Mouse (Mus musculus): Measurements from ENCODE around the gene Fgr. TPM values are rescaled to one million over a fixed set of nuclear protein-coding genes. Genes with fewer than 3 reads are reported as not detected.

The Fgr gene
- polyA plus RNA-seq, 1 experiment from 2014 or later: 0.23 TPM

DNA sequence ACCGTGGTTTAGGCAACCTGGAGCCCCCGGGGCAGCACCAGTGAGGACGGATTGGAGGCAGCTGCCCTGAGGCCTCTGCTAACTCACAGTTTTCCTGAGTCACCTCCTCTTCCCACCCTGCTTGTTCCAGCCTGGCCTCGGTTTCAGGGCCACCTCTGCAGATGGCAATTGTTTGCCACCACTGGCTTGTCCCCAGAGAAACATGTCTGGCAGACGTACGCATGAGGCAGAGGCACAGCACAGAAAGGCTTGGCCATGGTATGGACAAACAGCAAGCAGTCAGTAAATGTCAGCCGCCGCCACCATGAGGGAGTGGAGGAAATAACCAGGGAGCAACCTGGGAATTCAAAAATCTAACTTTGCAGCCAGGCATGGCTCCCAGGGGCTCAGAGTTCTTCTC is 30.8 kb upstream of the Fgr start:
- WGBS: 56% methylated on average over 8 of the region's 8 CpGs
- H3K4me2 ChIP-seq (ENCODE audit: low read length): no peak overlapping the region
- H3K4me1 ChIP-seq (ENCODE audit: control insufficient read depth, insufficient read depth, low read length): peaks cover 8% of the 10 kb centered on the region
- no peak for ATAC-seq
- H3K27ac ChIP-seq (ENCODE audit: low read depth, low read length): no peak overlapping the region
- DNase-seq (ENCODE audit: low spot score): no peak
- H3K4me3 ChIP-seq (ENCODE audit: low read depth, low read length): no peak overlapping the region
- H3K9ac ChIP-seq (ENCODE audit: low read length): no peak overlapping the region
- no peaks in the 10 kb centered on the region for H3K36me3 ChIP-seq (ENCODE audit: control insufficient read depth, insufficient read depth, low read length)
- no peaks in the 10 kb centered on the region for H3K27me3 ChIP-seq (replicated peaks; ENCODE audit: control insufficient read depth, insufficient read depth, low read length)
- no peaks in the 10 kb centered on the region for H3K9me3 ChIP-seq (replicated peaks; ENCODE audit: control insufficient read depth, low read length)

DNA sequence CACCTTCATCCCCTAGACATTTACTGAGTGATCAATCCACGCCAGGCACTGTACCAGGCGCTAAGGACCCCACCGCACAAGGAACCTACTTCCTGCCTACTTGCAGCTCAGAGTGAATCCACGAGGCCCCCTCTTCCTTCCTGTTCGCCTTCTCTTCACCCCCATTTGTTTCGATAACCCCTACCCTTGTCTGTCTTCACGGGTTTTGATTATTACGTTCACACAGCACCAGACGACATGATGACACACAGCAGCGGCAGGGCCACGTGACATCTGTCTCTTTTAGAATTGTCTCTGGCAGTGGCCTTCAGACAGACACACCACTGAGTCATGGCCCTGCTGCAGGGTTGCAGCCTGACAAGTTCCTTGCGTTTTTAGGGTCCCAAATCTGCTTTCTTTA is 29.8 kb upstream of the Fgr start:
- 83% methylated on average over 12 of the region's 12 CpGs for WGBS
- Histone ChIP-seq H3K27me3 (replicated peaks; ENCODE audit: control insufficient read depth, insufficient read depth, low read length) (no peaks in the 10 kb centered on the region), H3K4me3 (ENCODE audit: low read depth, low read length) (no peak overlapping the region), H3K9me3 (replicated peaks; ENCODE audit: control insufficient read depth, low read length) (no peaks in the 10 kb centered on the region), H3K27ac (ENCODE audit: low read depth, low read length) (no peak overlapping the region), H3K36me3 (ENCODE audit: control insufficient read depth, insufficient read depth, low read length) (no peaks in the 10 kb centered on the region), H3K9ac (ENCODE audit: low read length) (no peak overlapping the region), H3K4me2 (ENCODE audit: low read length) (no peak overlapping the region), H3K4me1 (ENCODE audit: control insufficient read depth, insufficient read depth, low read length) (peaks cover 8% of the 10 kb centered on the region)
- ATAC-seq: no peak
- no peak for DNase-seq (ENCODE audit: low spot score)

DNA sequence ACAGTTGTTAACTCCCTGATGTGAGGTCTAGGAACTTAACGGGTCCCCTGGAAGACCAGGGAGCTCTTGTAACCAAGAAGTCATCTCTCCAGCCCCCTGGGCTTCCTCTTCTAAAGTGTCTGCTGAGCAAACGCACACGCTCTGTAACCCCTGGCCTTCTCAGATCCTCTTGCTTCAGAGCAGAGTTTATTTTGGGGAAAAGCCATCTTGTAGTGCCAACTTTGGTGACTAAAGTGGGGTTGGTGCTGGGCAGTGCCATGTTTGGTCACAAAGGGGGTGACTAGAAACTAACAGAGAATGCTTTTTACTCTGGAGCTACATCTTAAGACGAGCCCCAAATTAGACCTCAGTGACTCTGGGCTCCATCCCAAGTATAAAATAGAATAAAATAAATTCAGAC is 29.1 kb upstream of the Fgr start:
- Histone ChIP-seq H3K4me3 (ENCODE audit: low read depth, low read length) (no peak overlapping the region), H3K4me1 (ENCODE audit: control insufficient read depth, insufficient read depth, low read length) (peaks cover 8% of the 10 kb centered on the region), H3K4me2 (ENCODE audit: low read length) (no peak overlapping the region), H3K9me3 (replicated peaks; ENCODE audit: control insufficient read depth, low read length) (no peaks in the 10 kb centered on the region), H3K9ac (ENCODE audit: low read length) (no peak overlapping the region), H3K36me3 (ENCODE audit: control insufficient read depth, insufficient read depth, low read length) (no peaks in the 10 kb centered on the region), H3K27ac (ENCODE audit: low read depth, low read length) (no peak overlapping the region), H3K27me3 (replicated peaks; ENCODE audit: control insufficient read depth, insufficient read depth, low read length) (no peaks in the 10 kb centered on the region)
- DNase-seq (ENCODE audit: low spot score) (no peak), ATAC-seq (no peak)
- WGBS: 90% methylated on average over 4 of the region's 4 CpGs

DNA sequence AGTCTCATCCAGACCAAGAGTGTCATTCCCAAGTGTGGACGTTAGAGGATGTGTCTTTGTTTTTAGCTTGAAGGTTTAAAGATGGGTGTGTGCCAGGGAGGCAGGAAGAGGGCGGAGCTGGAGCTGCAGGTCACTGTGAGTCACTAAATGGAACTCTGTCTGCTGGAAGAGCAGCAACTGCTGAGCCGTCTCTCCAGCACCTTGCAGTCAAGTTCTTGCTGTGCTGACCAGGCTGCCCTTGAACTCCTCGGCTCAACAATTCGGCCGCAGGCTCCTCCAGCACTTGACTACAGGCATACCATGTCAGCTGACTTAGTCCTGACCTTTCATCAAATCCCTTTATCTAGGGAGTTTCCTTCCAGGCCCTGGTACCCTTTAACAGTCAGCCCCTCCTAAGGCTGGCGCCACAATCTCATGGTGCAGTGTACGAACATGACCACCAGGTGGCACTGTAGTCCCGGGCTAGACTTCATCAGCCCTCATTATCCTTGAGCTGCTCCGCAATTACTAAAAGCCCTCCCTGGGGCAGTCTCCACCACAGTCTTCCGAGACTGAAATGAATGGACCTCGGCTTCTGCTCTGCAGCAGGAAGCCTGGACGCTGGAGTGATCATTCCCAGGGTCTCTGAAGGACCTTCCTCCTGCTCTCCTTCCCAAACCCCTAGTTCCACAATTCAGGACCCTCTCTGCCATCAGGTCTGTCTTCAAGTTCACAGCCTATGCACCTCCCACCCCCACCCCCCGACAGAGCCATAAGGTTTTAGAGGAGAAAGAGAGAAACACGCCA is 28.4 kb upstream of the Fgr start:
- no peaks in the 10 kb centered on the region for H3K27me3 ChIP-seq (replicated peaks; ENCODE audit: control insufficient read depth, insufficient read depth, low read length)
- peak overlapping the region; percentile 2; the same call in 1 of the 2 replicates for H3K4me3 ChIP-seq (ENCODE audit: low read depth, low read length)
- H3K9ac ChIP-seq (ENCODE audit: low read length): peak overlapping the region; percentile 41
- peak overlapping the region; percentile 58; the same call in 1 of the 2 replicates for H3K27ac ChIP-seq (ENCODE audit: low read depth, low read length)
- peak overlapping the region; percentile 47 for H3K4me2 ChIP-seq (ENCODE audit: low read length)
- H3K9me3 ChIP-seq (replicated peaks; ENCODE audit: control insufficient read depth, low read length): no peaks in the 10 kb centered on the region
- peaks cover 8% of the 10 kb centered on the region for H3K4me1 ChIP-seq (ENCODE audit: control insufficient read depth, insufficient read depth, low read length)
- DNase-seq (ENCODE audit: low spot score) (peak; percentile 92), ATAC-seq (peak; percentile 94)
- no peaks in the 10 kb centered on the region for H3K36me3 ChIP-seq (ENCODE audit: control insufficient read depth, insufficient read depth, low read length)
- 9% methylated on average over 15 of the region's 15 CpGs for WGBS

GRCm38 (mm10) chr4:132946047-132947001 is 27.6 kb upstream of the Fgr start:
- peaks cover 8% of the 10 kb centered on the region for H3K4me1 ChIP-seq (ENCODE audit: control insufficient read depth, insufficient read depth, low read length)
- H3K27me3 ChIP-seq (replicated peaks; ENCODE audit: control insufficient read depth, insufficient read depth, low read length): no peaks in the 10 kb centered on the region
- no peaks in the 10 kb centered on the region for H3K9me3 ChIP-seq (replicated peaks; ENCODE audit: control insufficient read depth, low read length)
- WGBS: 18% methylated on average over 27 of the region's 27 CpGs
- DNase-seq (ENCODE audit: low spot score) (peak; percentile 68), ATAC-seq (peak; percentile 72)
- H3K9ac ChIP-seq (ENCODE audit: low read length): peak overlapping the region; percentile 41
- peak overlapping the region; percentile 2; the same call in 1 of the 2 replicates for H3K4me3 ChIP-seq (ENCODE audit: low read depth, low read length)
- H3K36me3 ChIP-seq (ENCODE audit: control insufficient read depth, insufficient read depth, low read length): no peaks in the 10 kb centered on the region
- H3K4me2 ChIP-seq (ENCODE audit: low read length): peak overlapping the region; percentile 47
- H3K27ac ChIP-seq (ENCODE audit: low read depth, low read length): peak overlapping the region; percentile 58; the same call in 1 of the 2 replicates

DNA sequence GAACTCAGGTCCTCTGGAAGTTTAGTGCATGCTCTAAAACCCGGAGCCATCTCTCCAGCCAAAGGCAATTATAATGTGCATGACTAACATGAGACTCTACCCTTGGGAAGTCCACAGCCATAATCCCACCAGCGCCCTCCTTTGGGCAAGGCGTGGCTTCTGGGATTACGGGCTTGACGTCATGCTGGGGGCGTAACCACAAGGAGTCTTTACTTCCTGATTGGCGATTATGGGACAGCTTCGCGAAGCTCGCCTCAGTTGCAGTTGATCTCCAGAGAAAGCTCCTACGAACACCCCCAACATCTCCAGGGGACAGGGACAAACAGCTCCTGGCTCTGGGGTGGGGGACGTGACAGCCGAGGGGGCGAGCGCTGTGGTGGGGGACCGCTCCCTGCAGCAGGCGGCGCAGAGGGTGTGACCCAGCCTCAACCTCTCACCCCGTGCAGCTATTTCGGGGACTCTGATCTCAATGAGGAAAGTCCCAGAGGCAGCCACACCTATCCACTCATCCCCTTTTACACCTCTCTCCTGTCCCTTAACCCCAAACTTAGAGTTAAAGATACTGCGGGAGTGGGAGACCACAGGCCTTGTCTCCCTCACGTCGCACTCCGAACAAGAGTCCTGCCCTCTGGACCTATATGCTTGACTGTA is 23.9 kb upstream of the Fgr start:
- peak; percentile 34 for DNase-seq (ENCODE audit: low spot score)
- Histone ChIP-seq H3K27me3 (replicated peaks; ENCODE audit: control insufficient read depth, insufficient read depth, low read length) (no peaks in the 10 kb centered on the region), H3K4me3 (ENCODE audit: low read depth, low read length) (no peak overlapping the region), H3K27ac (ENCODE audit: low read depth, low read length) (no peak overlapping the region), H3K4me1 (ENCODE audit: control insufficient read depth, insufficient read depth, low read length) (peaks cover 8% of the 10 kb centered on the region), H3K9me3 (replicated peaks; ENCODE audit: control insufficient read depth, low read length) (no peaks in the 10 kb centered on the region), H3K9ac (ENCODE audit: low read length) (no peak overlapping the region), H3K36me3 (ENCODE audit: control insufficient read depth, insufficient read depth, low read length) (no peaks in the 10 kb centered on the region), H3K4me2 (ENCODE audit: low read length) (peak overlapping the region; percentile 27; the same call in 1 of the 2 replicates)
- no peak for ATAC-seq
- 20% methylated on average over 24 of the region's 24 CpGs for WGBS

DNA sequence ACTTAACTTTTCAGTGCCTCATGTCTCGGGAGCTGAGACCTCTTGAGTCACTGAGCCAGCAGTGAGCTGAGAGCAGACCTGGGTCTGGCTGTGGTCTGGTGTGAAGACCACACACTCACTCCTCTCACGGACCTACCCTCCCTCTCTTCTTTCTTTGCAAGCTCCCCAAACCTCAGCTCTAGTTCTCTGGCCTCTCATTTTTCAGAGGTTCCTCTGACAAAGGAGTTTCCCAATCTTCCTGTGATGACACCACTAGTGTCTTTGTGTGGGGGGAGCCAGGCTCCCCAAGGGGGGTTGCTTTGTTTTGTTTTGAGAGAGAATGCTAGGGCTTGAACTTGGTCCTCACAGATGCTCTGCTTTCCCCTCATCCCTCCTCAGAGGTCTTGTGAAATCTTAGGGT is 22.9 kb upstream of the Fgr start:
- no peak for ATAC-seq
- Histone ChIP-seq H3K27me3 (replicated peaks; ENCODE audit: control insufficient read depth, insufficient read depth, low read length) (no peaks in the 10 kb centered on the region), H3K4me3 (ENCODE audit: low read depth, low read length) (no peak overlapping the region), H3K4me2 (ENCODE audit: low read length) (no peak overlapping the region), H3K4me1 (ENCODE audit: control insufficient read depth, insufficient read depth, low read length) (peaks cover 4% of the 10 kb centered on the region), H3K27ac (ENCODE audit: low read depth, low read length) (no peak overlapping the region), H3K36me3 (ENCODE audit: control insufficient read depth, insufficient read depth, low read length) (no peaks in the 10 kb centered on the region), H3K9me3 (replicated peaks; ENCODE audit: control insufficient read depth, low read length) (no peaks in the 10 kb centered on the region), H3K9ac (ENCODE audit: low read length) (no peak overlapping the region)
- no peak for DNase-seq (ENCODE audit: low spot score)
- 61% methylated on average over 2 of the region's 2 CpGs for WGBS

DNA sequence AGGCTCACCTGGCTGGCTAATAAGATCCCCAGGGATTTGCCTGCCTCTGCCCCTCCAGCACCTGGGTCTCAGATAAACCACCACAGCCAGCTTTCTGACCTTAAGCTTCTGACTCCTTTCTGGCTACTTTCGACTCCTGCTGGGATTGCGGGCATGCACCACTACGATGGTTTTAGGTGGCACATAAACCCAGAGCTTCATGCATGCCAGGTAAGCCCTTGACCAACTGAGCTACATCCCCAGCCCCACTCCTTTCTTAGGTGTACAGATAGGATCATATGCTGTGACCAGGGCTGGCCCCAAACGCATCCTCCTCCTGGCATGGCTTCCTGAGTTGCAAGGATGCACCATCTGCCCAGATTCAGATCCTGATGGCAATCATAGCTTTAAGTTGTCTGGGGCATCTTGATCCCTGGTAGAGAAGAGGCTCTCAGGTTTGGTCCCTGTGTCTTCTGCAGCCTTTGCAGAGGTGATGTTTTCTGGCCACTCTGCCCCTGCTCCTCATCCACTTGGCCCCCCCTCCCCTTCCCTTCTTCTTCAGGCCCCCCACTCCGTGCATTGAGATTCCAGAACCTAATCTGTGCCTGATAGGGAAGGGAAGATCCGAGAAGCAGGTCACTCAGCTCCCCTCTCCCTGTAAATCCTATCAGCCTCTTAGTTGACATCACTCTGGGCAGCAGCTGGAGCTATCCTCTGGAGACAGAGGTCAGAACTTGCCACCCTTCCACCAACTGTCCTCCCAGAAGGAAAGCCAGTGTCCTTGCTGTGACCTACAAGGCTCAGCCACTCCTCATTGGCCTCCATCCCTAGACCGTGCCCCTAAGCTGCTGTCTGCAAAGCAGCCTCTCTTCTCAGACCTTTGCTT is 19.1 kb upstream of the Fgr start:
- 62% methylated on average over 7 of the region's 7 CpGs for WGBS
- Histone ChIP-seq H3K36me3 (ENCODE audit: control insufficient read depth, insufficient read depth, low read length) (no peaks in the 10 kb centered on the region), H3K27ac (ENCODE audit: low read depth, low read length) (no peak overlapping the region), H3K4me1 (ENCODE audit: control insufficient read depth, insufficient read depth, low read length) (peaks cover 9% of the 10 kb centered on the region), H3K4me2 (ENCODE audit: low read length) (no peak overlapping the region), H3K9ac (ENCODE audit: low read length) (no peak overlapping the region), H3K27me3 (replicated peaks; ENCODE audit: control insufficient read depth, insufficient read depth, low read length) (no peaks in the 10 kb centered on the region), H3K9me3 (replicated peaks; ENCODE audit: control insufficient read depth, low read length) (no peaks in the 10 kb centered on the region), H3K4me3 (ENCODE audit: low read depth, low read length) (no peak overlapping the region)
- ATAC-seq (no peak), DNase-seq (ENCODE audit: low spot score) (no peak)
